Mouse (Mus musculus) thymus, adult 2 months (tissue): ENCODE data around the gene Spdye4b.

Experiments used
- CTCF ChIP-seq: fragments of 200-500 bp; IDR thresholded peaks from 2 replicates; pipeline ENCODE4 v1.5.1; 2012; ENCODE audit warnings: mild to moderate bottlenecking, control low read depth, low read length, moderate library complexity, borderline replicate concordance; ENCODE audit not compliant: control insufficient read depth, poor library complexity, insufficient read depth; ENCODE audit errors: extremely low read depth
- POLR2A ChIP-seq: fragments of 200-500 bp; IDR thresholded peaks from 2 replicates; pipeline ENCODE4 v1.6.1; 2012; ENCODE audit warnings: mild to moderate bottlenecking, low read length, control low read depth, moderate library complexity; ENCODE audit not compliant: control insufficient read depth, poor library complexity, insufficient read depth; ENCODE audit errors: extremely low read depth

DNA sequence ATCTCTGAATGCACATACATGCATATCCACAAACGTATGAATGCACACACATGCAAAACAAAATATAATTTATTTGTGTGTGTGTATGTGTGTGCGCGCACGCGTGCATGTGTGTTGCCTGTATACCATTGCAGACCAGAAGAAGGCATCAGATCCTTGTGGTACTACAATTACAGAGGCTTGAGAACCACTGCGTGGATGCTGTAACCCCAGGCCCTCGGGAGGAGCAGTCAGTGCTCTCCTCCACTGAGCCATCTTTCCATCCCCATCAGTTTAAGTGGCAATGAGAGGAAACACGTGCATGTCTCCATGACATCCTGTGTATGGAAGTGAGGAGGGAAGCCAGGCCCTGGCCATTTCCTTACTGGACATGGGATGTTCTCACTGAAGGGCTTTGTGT is 12.0 kb downstream of the Spdye4b start:
- TF ChIP-seq CTCF = no peak
- TF ChIP-seq POLR2A = no peak
